Mouse (Mus musculus) embryonic facial prominence, embryonic 14.5 days (tissue): ENCODE measurements around the gene Ncoa3. TPM values are rescaled to one million over a fixed set of nuclear protein-coding genes. Genes with fewer than 3 reads are reported as not detected.

Experiments
- ATAC-seq: fragments of 200-750 bp; cut with Nextera tagmentation; 2 replicates; pipeline ENCODE4 v1.8.0; 2017; ENCODE audit warnings: low read depth, moderate number of reproducible peaks, moderate TSS enrichment
- DNase-seq: peaks from one replicate; pipeline ENCODE4 v3.0.0-alpha.2; 2015; ENCODE audit warnings: low spot score
- H3K27ac ChIP-seq: fragments of 300-500 bp; sonication (generic); replicated peaks from 2 replicates; pipeline ENCODE4 v1.5.1; 2014; ENCODE audit warnings: low read depth, mild to moderate bottlenecking, low read length, moderate library complexity
- H3K27me3 ChIP-seq: fragments of 300-500 bp; sonication (generic); replicated peaks from 2 replicates; pipeline ENCODE4 v1.6.1; 2014; ENCODE audit warnings: low read length; ENCODE audit not compliant: control insufficient read depth, insufficient read depth
- H3K36me3 ChIP-seq: fragments of 300-500 bp; sonication (generic); 2 replicates; pipeline ENCODE4 v1.6.1; 2014; ENCODE audit warnings: low read length, mixed read lengths; ENCODE audit not compliant: control insufficient read depth, insufficient read depth
- H3K4me1 ChIP-seq: fragments of 300-500 bp; sonication (generic); 2 replicates; pipeline ENCODE4 v1.6.1; 2014; ENCODE audit warnings: antibody characterized with exemption, low read length; ENCODE audit not compliant: control insufficient read depth, insufficient read depth
- H3K4me2 ChIP-seq: fragments of 300-500 bp; sonication (generic); 2 replicates; pipeline ENCODE4 v1.6.1; 2014; ENCODE audit warnings: low read depth, mild to moderate bottlenecking, low read length, moderate library complexity, mixed read lengths
- H3K4me3 ChIP-seq: fragments of 300-500 bp; sonication (generic); 2 replicates; pipeline ENCODE4 v1.5.1; 2014; ENCODE audit warnings: low read depth, mild to moderate bottlenecking, low read length
- H3K9ac ChIP-seq: fragments of 300-500 bp; sonication (generic); 2 replicates; pipeline ENCODE4 v1.6.1; 2014; ENCODE audit warnings: low read depth, mild to moderate bottlenecking, low read length, moderate library complexity, mixed read lengths
- H3K9me3 ChIP-seq: fragments of 300-500 bp; sonication (generic); 2 replicates; pipeline ENCODE4 v1.6.1; 2016; ENCODE audit warnings: low read length; ENCODE audit not compliant: control insufficient read depth
- WGBS: fragments of 180-500 bp; shearing (Covaris S2); extraction: QIAGEN DNeasy Blood & Tissue Kit; methylation state at CpG from one replicate; pipeline ENCODE4 v1.1.7; 2014; 5-methylcytosine and 5-hydroxymethylcytosine counted together
- polyA plus RNA-seq: library from polyadenylated mRNA; unstranded; fragments of >200 nt; fragmentation: Nextera tagmentation; extraction: Ambion mirVana; gene quantifications from 2 replicates; pipeline ENCODE4 v1.2.1, GENCODE M21; 2014

The Ncoa3 gene
- polyA plus RNA-seq, 1 experiment from 2014 or later: 15.6 TPM

DNA sequence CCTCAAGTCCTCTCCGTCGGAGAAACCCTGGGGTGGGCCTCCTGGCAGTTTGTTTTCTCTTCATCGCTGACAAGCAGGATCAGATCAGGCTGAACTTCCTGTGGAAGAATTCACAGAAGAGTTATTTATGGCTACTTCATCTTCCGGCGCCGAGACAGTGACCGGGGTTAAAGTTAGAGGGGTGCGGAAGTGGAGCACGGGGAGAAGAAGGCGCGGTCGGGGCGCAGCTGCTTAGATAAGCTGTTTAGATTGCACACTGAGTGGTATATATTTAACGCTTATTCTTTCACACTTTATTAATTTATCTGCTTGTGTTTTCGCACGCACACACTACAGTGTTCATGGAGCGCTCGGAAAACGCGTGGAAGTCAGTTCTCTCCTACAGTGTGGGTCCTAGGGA lies 37.6 kb upstream of the Ncoa3 start:
- Histone ChIP-seq H3K9ac (no peak overlapping the region), H3K4me1 (no peaks in the 10 kb centered on the region), H3K4me2 (no peak overlapping the region), H3K27ac (no peak overlapping the region; the same call in 1 of the 2 replicates), H3K4me3 (no peak overlapping the region), H3K27me3 (no peaks in the 10 kb centered on the region), H3K9me3 (no peaks in the 10 kb centered on the region), H3K36me3 (no peaks in the 10 kb centered on the region)
- peak; percentile 43 for DNase-seq
- ATAC-seq: no peak; the same call in 1 of the 2 replicates
- WGBS: 69% methylated on average over 20 of the region's 20 CpGs

DNA sequence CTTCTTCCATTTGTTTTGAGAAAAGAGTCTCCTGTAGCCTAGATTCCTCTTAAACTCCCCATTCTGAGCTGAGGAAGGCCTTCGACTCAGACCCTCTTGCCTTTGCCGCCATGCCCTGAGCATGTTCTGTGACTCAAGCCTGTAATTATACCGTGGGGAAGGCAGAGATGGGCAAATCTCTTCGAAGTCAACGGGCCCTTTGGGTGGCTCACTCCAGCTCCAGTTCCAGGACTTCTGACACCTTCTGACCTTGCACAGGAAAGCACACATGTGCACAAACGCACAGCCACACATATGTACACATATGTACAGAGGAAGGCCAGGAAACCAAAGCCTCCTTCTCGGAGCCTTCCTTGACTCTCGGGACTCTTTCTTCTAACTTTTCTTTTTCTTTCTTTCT lies 37.0 kb upstream of the Ncoa3 start:
- H3K27ac ChIP-seq: no peak overlapping the region; the same call in 1 of the 2 replicates
- ATAC-seq: no peak
- no peak overlapping the region for H3K4me2 ChIP-seq
- no peak overlapping the region for H3K9ac ChIP-seq
- no peaks in the 10 kb centered on the region for H3K36me3 ChIP-seq
- 73% methylated on average over 8 of the region's 8 CpGs for WGBS
- DNase-seq: no peak
- no peak overlapping the region for H3K4me3 ChIP-seq
- no peaks in the 10 kb centered on the region for H3K27me3 ChIP-seq
- H3K4me1 ChIP-seq: no peaks in the 10 kb centered on the region
- H3K9me3 ChIP-seq: no peaks in the 10 kb centered on the region

GRCm38 (mm10) chr2:165956096-165956740 lies 36.2 kb upstream of the Ncoa3 start:
- Histone ChIP-seq H3K4me3 (no peak overlapping the region), H3K4me1 (no peaks in the 10 kb centered on the region), H3K36me3 (no peaks in the 10 kb centered on the region), H3K27me3 (no peaks in the 10 kb centered on the region), H3K9me3 (no peaks in the 10 kb centered on the region), H3K9ac (no peak overlapping the region), H3K4me2 (no peak overlapping the region), H3K27ac (no peak overlapping the region)
- 52% methylated on average over 7 of the region's 7 CpGs for WGBS
- no peak for DNase-seq
- ATAC-seq: no peak

GRCm38 (mm10) chr2:165957257-165957828 lies 35.1 kb upstream of the Ncoa3 start:
- no peaks in the 10 kb centered on the region for H3K9me3 ChIP-seq
- no peak for ATAC-seq
- no peak overlapping the region for H3K4me3 ChIP-seq
- H3K36me3 ChIP-seq: no peaks in the 10 kb centered on the region
- H3K27me3 ChIP-seq: no peaks in the 10 kb centered on the region
- H3K4me2 ChIP-seq: no peak overlapping the region
- WGBS: 66% methylated on average over 9 of the region's 9 CpGs
- H3K9ac ChIP-seq: no peak overlapping the region
- no peak overlapping the region for H3K27ac ChIP-seq
- no peak for DNase-seq
- H3K4me1 ChIP-seq: no peaks in the 10 kb centered on the region

DNA sequence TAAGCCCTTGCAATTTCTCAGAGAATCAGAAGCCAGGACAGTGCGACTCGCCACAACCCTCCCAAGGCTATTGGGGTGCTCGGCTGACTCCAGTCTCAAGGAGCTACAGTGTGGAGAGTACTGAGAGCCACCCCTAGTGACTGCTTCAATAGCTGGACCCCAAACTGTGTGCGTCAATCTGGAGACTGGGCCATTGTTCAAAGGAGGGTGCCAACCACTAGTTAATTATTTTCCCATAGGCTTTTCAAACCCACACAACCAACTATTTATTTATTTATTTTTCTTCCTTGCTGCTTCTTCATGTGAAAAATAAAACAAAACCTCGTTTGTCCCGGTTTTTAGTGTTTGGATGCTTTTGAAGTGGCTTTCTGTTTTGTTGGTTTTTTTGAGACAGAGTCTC lies 33.9 kb upstream of the Ncoa3 start:
- 82% methylated on average over 6 of the region's 6 CpGs for WGBS
- Histone ChIP-seq H3K36me3 (no peaks in the 10 kb centered on the region), H3K4me1 (no peaks in the 10 kb centered on the region), H3K9ac (no peak overlapping the region), H3K9me3 (no peaks in the 10 kb centered on the region), H3K4me3 (no peak overlapping the region), H3K4me2 (no peak overlapping the region), H3K27me3 (no peaks in the 10 kb centered on the region), H3K27ac (no peak overlapping the region)
- ATAC-seq: no peak
- DNase-seq: no peak

DNA sequence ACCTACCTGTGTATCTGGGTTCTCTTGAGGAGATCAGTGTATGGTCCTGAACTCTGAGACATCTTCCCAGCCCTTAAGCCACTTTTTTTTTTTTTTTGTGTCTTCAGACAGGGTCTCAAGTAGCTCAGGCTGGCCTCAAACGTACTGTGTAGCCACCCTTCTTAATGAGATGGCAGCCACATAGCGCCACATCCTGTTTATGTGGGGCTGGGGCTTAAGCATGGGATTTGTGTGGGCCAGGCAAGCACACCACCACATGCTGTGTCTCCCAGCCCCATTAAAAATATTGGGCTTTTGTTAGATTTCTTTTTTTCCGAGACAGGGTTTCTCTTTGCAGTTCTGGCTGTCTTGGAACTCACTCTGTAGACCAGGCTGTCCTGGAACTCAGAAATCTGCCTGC lies 31.7 kb upstream of the Ncoa3 start:
- 77% methylated on average over 3 of the region's 3 CpGs for WGBS
- Histone ChIP-seq H3K36me3 (no peaks in the 10 kb centered on the region), H3K27ac (no peak overlapping the region), H3K9ac (no peak overlapping the region), H3K4me2 (no peak overlapping the region), H3K4me3 (no peak overlapping the region), H3K9me3 (no peaks in the 10 kb centered on the region), H3K27me3 (no peaks in the 10 kb centered on the region), H3K4me1 (no peaks in the 10 kb centered on the region)
- ATAC-seq: no peak
- DNase-seq: no peak

- 75% methylated on average over 5 of the region's 5 CpGs for WGBS
- H3K9ac ChIP-seq: no peak overlapping the region
- no peak overlapping the region for H3K4me3 ChIP-seq
- H3K27ac ChIP-seq: no peak overlapping the region
- no peaks in the 10 kb centered on the region for H3K4me1 ChIP-seq
- DNase-seq (no peak), ATAC-seq (no peak)
- no peaks in the 10 kb centered on the region for H3K36me3 ChIP-seq
- H3K27me3 ChIP-seq: no peaks in the 10 kb centered on the region
- H3K4me2 ChIP-seq: no peak overlapping the region
- no peaks in the 10 kb centered on the region for H3K9me3 ChIP-seq
Measured at GRCm38 (mm10) chr2:165962824-165963223, 29.6 kb upstream of the Ncoa3 start.

DNA sequence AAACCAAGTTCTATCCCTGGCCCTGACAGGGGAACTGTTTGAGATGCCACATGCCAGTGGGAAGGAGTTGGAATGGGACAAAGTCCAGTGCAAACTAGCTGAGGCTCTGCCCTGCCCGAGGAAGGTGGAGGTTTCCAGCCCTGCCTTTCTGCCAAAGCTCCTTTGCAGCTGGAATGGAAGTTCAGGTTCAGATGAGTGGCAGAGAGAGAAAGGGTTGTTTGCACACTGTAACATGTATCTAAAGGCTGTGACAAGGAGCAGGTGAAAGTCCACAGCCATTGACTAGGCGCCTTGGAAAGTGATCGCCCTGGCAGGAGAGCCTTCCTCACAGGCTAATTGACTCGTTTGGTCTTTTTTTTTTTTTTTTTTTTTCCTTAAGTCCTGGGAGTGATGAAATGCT lies 28.3 kb upstream of the Ncoa3 start:
- H3K4me3 ChIP-seq: no peak overlapping the region
- 35% methylated on average over 4 of the region's 4 CpGs for WGBS
- ATAC-seq (no peak), DNase-seq (no peak)
- no peak overlapping the region for H3K27ac ChIP-seq
- H3K4me1 ChIP-seq: no peaks in the 10 kb centered on the region; the same call in 1 of the 2 replicates
- no peak overlapping the region for H3K4me2 ChIP-seq
- no peaks in the 10 kb centered on the region for H3K27me3 ChIP-seq
- H3K9me3 ChIP-seq: no peaks in the 10 kb centered on the region
- no peaks in the 10 kb centered on the region for H3K36me3 ChIP-seq
- no peak overlapping the region for H3K9ac ChIP-seq

- DNase-seq (no peak), ATAC-seq (no peak)
- H3K9me3 ChIP-seq: no peaks in the 10 kb centered on the region
- no peak overlapping the region for H3K4me3 ChIP-seq
- H3K4me2 ChIP-seq: no peak overlapping the region
- H3K36me3 ChIP-seq: no peaks in the 10 kb centered on the region
- no peak overlapping the region for H3K9ac ChIP-seq
- no peak overlapping the region for H3K27ac ChIP-seq
- no peaks in the 10 kb centered on the region; the same call in 1 of the 2 replicates for H3K4me1 ChIP-seq
- no peaks in the 10 kb centered on the region for H3K27me3 ChIP-seq
- 88% methylated on average over 2 of the region's 2 CpGs for WGBS
Measured at GRCm38 (mm10) chr2:165967076-165967475, 25.4 kb upstream of the Ncoa3 start.
